Mouse (Mus musculus): ENCODE data around the gene Stip1. TPM values are rescaled to one million over a fixed set of nuclear protein-coding genes. Genes with fewer than 3 reads are reported as not detected.

Gene Stip1
- polyA plus RNA-seq, 1 experiment from 2014 or later, result 212 TPM

Other genes with a start within 250 kb of the Stip1 start
- gene Rps6ka4, start 199.3 kb downstream of the Stip1 start, polyA plus RNA-seq (2014; fragmentation: Nextera tagmentation; extraction: Ambion mirVana), result 18.9 and 20.3 TPM in 2 replicates
- 0.85 and 1.0 TPM in 2 replicates for gene Ccdc88b, start 181.8 kb downstream of the Stip1 start, polyA plus RNA-seq (2014; fragmentation: Nextera tagmentation; extraction: Ambion mirVana)
- 136 and 150 TPM in 2 replicates for gene Trmt112, start 130.3 kb downstream of the Stip1 start, polyA plus RNA-seq (2014; fragmentation: Nextera tagmentation; extraction: Ambion mirVana)
- gene Prdx5, start 129.9 kb downstream of the Stip1 start, polyA plus RNA-seq (2014; fragmentation: Nextera tagmentation; extraction: Ambion mirVana), result 116 and 139 TPM in 2 replicates
- gene Esrra, start 118.2 kb downstream of the Stip1 start, polyA plus RNA-seq (2014; fragmentation: Nextera tagmentation; extraction: Ambion mirVana), result 7.5 and 9.9 TPM in 2 replicates
- 0.70 and 1.4 TPM in 2 replicates for gene Catsperz, start 114.6 kb downstream of the Stip1 start, polyA plus RNA-seq (2014; fragmentation: Nextera tagmentation; extraction: Ambion mirVana)
- 0.22 TPM in 1 of 2 replicates, not detected in the other for gene Kcnk4, start 105.5 kb downstream of the Stip1 start, polyA plus RNA-seq (2014; fragmentation: Nextera tagmentation; extraction: Ambion mirVana)
- 58.1 and 63.5 TPM in 2 replicates for gene Bad, start 98.1 kb downstream of the Stip1 start, polyA plus RNA-seq (2014; fragmentation: Nextera tagmentation; extraction: Ambion mirVana)
- 20.2 and 21.8 TPM in 2 replicates for gene Gpr137, start 97.5 kb downstream of the Stip1 start, polyA plus RNA-seq (2014; fragmentation: Nextera tagmentation; extraction: Ambion mirVana)
- 111 and 199 TPM in 2 replicates for gene Ppp1r14b, start 65.0 kb downstream of the Stip1 start, polyA plus RNA-seq (2014; fragmentation: Nextera tagmentation; extraction: Ambion mirVana)
- 123 and 138 TPM in 2 replicates for gene Plcb3, start 63.5 kb downstream of the Stip1 start, polyA plus RNA-seq (2014; fragmentation: Nextera tagmentation; extraction: Ambion mirVana)
- 96.9 and 103 TPM in 2 replicates for gene Fkbp2, start 59.5 kb downstream of the Stip1 start, polyA plus RNA-seq (2014; fragmentation: Nextera tagmentation; extraction: Ambion mirVana)
- gene Vegfb, start 52.3 kb downstream of the Stip1 start, polyA plus RNA-seq (2014; fragmentation: Nextera tagmentation; extraction: Ambion mirVana), result 38.7 and 50.5 TPM in 2 replicates
- 23.3 and 25.2 TPM in 2 replicates for gene Dnajc4, start 47.4 kb downstream of the Stip1 start, polyA plus RNA-seq (2014; fragmentation: Nextera tagmentation; extraction: Ambion mirVana)
- gene Nudt22, start 43.9 kb downstream of the Stip1 start, polyA plus RNA-seq (2014; fragmentation: Nextera tagmentation; extraction: Ambion mirVana), result 14.6 and 16.1 TPM in 2 replicates
- 9.5 and 10.3 TPM in 2 replicates for gene Trpt1, start 43.8 kb downstream of the Stip1 start, polyA plus RNA-seq (2014; fragmentation: Nextera tagmentation; extraction: Ambion mirVana)
- 7.0 and 7.3 TPM in 2 replicates for gene Fermt3, start 20.5 kb downstream of the Stip1 start, polyA plus RNA-seq (2014; fragmentation: Nextera tagmentation; extraction: Ambion mirVana)
- 7.1 and 8.5 TPM in 2 replicates for gene Macrod1, start 16.8 kb upstream of the Stip1 start, polyA plus RNA-seq (2014; fragmentation: Nextera tagmentation; extraction: Ambion mirVana)
- gene Flrt1, start 65.8 kb upstream of the Stip1 start, polyA plus RNA-seq (2014; fragmentation: Nextera tagmentation; extraction: Ambion mirVana), result 3.6 TPM in 2 replicates
- gene Otub1, start 166.3 kb upstream of the Stip1 start, polyA plus RNA-seq (2014; fragmentation: Nextera tagmentation; extraction: Ambion mirVana), result 205 and 224 TPM in 2 replicates
- 1,241 and 1,347 TPM in 2 replicates for gene Cox8a, start 177.6 kb upstream of the Stip1 start, polyA plus RNA-seq (2014; fragmentation: Nextera tagmentation; extraction: Ambion mirVana)
- gene Naa40, start 201.2 kb upstream of the Stip1 start, polyA plus RNA-seq (2014; fragmentation: Nextera tagmentation; extraction: Ambion mirVana), result 67.4 and 73.0 TPM in 2 replicates
- gene Rcor2, start 227.4 kb upstream of the Stip1 start, polyA plus RNA-seq (2014; fragmentation: Nextera tagmentation; extraction: Ambion mirVana), result 8.9 and 11.1 TPM in 2 replicates